Mouse (Mus musculus): ENCODE results near the gene Nfix. TPM values are rescaled to one million over a fixed set of nuclear protein-coding genes. Genes with fewer than 3 reads are reported as not detected.

Nfix gene
- polyA plus RNA-seq, 1 experiment from 2014 or later, result 3.7 TPM

GRCm38 (mm10) chr8:84658951-84659350 lies 141.2 kb downstream of the Nfix start:
- Histone ChIP-seq H3K4me1 (ENCODE audit: control insufficient read depth, insufficient read depth, low read length) (peaks cover 45% of the 10 kb centered on the region), H3K9ac (ENCODE audit: low read length) (no peak overlapping the region), H3K27me3 (ENCODE audit: control insufficient read depth, insufficient read depth, low read length) (no peaks in the 10 kb centered on the region), H3K9me3 (ENCODE audit: control insufficient read depth, low read length) (no peaks in the 10 kb centered on the region), H3K4me3 (ENCODE audit: low read depth, low read length) (no peak overlapping the region), H3K27ac (ENCODE audit: low read depth, low read length) (no peak overlapping the region), H3K36me3 (ENCODE audit: control insufficient read depth, insufficient read depth, low read length) (no peaks in the 10 kb centered on the region), H3K4me2 (ENCODE audit: low read depth) (no peak overlapping the region)
- DNase-seq (ENCODE audit: low spot score), result no peak
- ATAC-seq (ENCODE audit: insufficient read depth, low FRiP score, low TSS enrichment), result no peak
- 77% methylated on average over 1 of the region's 1 CpGs for WGBS

GRCm38 (mm10) chr8:84657680-84658079 lies 142.5 kb downstream of the Nfix start:
- Histone ChIP-seq H3K9me3 (ENCODE audit: control insufficient read depth, low read length) (no peaks in the 10 kb centered on the region), H3K27ac (ENCODE audit: low read depth, low read length) (no peak overlapping the region), H3K36me3 (ENCODE audit: control insufficient read depth, insufficient read depth, low read length) (no peaks in the 10 kb centered on the region), H3K4me3 (ENCODE audit: low read depth, low read length) (no peak overlapping the region), H3K4me1 (ENCODE audit: control insufficient read depth, insufficient read depth, low read length) (peaks cover 39% of the 10 kb centered on the region), H3K27me3 (ENCODE audit: control insufficient read depth, insufficient read depth, low read length) (no peaks in the 10 kb centered on the region), H3K4me2 (ENCODE audit: low read depth) (no peak overlapping the region), H3K9ac (ENCODE audit: low read length) (no peak overlapping the region)
- no peak for ATAC-seq (ENCODE audit: insufficient read depth, low FRiP score, low TSS enrichment)
- no peak for DNase-seq (ENCODE audit: low spot score)
- 48% methylated on average over 4 of the region's 4 CpGs for WGBS

- DNase-seq (ENCODE audit: low spot score), result no peak
- Histone ChIP-seq H3K4me2 (ENCODE audit: low read depth) (peak overlapping the region; percentile 61), H3K4me3 (ENCODE audit: low read depth, low read length) (peak overlapping the region; percentile 17), H3K4me1 (ENCODE audit: control insufficient read depth, insufficient read depth, low read length) (peaks cover 39% of the 10 kb centered on the region), H3K9ac (ENCODE audit: low read length) (peak overlapping the region; percentile 65), H3K9me3 (ENCODE audit: control insufficient read depth, low read length) (no peaks in the 10 kb centered on the region), H3K36me3 (ENCODE audit: control insufficient read depth, insufficient read depth, low read length) (no peaks in the 10 kb centered on the region), H3K27me3 (ENCODE audit: control insufficient read depth, insufficient read depth, low read length) (no peaks in the 10 kb centered on the region), H3K27ac (ENCODE audit: low read depth, low read length) (peak overlapping the region; percentile 94)
- ATAC-seq (ENCODE audit: insufficient read depth, low FRiP score, low TSS enrichment), result no peak
Observed at GRCm38 (mm10) chr8:84657203-84657602, 142.9 kb downstream of the Nfix start.

GRCm38 (mm10) chr8:84656641-84657126 lies 143.5 kb downstream of the Nfix start:
- no peaks in the 10 kb centered on the region for H3K27me3 ChIP-seq (ENCODE audit: control insufficient read depth, insufficient read depth, low read length)
- WGBS, result under 1% methylated on average over 23 of the region's 23 CpGs
- no peaks in the 10 kb centered on the region for H3K9me3 ChIP-seq (ENCODE audit: control insufficient read depth, low read length)
- H3K36me3 ChIP-seq (ENCODE audit: control insufficient read depth, insufficient read depth, low read length), result no peaks in the 10 kb centered on the region
- H3K27ac ChIP-seq (ENCODE audit: low read depth, low read length), result peak overlapping the region; percentile 94
- DNase-seq (ENCODE audit: low spot score), result peak; percentile 71
- peak overlapping the region; percentile 17 for H3K4me3 ChIP-seq (ENCODE audit: low read depth, low read length)
- peak overlapping the region; percentile 61 for H3K4me2 ChIP-seq (ENCODE audit: low read depth)
- peaks cover 39% of the 10 kb centered on the region for H3K4me1 ChIP-seq (ENCODE audit: control insufficient read depth, insufficient read depth, low read length)
- peak overlapping the region; percentile 65 for H3K9ac ChIP-seq (ENCODE audit: low read length)
- no peak for ATAC-seq (ENCODE audit: insufficient read depth, low FRiP score, low TSS enrichment)

- Histone ChIP-seq H3K36me3 (ENCODE audit: control insufficient read depth, insufficient read depth, low read length) (no peaks in the 10 kb centered on the region), H3K9ac (ENCODE audit: low read length) (peak overlapping the region; percentile 65), H3K27me3 (ENCODE audit: control insufficient read depth, insufficient read depth, low read length) (no peaks in the 10 kb centered on the region), H3K9me3 (ENCODE audit: control insufficient read depth, low read length) (no peaks in the 10 kb centered on the region), H3K4me1 (ENCODE audit: control insufficient read depth, insufficient read depth, low read length) (peaks cover 39% of the 10 kb centered on the region), H3K4me2 (ENCODE audit: low read depth) (peak overlapping the region; percentile 61), H3K4me3 (ENCODE audit: low read depth, low read length) (peak overlapping the region; percentile 17), H3K27ac (ENCODE audit: low read depth, low read length) (peak overlapping the region; percentile 94)
- peak; percentile 43 for ATAC-seq (ENCODE audit: insufficient read depth, low FRiP score, low TSS enrichment)
- 2% methylated on average over 10 of the region's 10 CpGs for WGBS
- DNase-seq (ENCODE audit: low spot score), result peak; percentile 86
Observed at GRCm38 (mm10) chr8:84656191-84656525, 144.0 kb downstream of the Nfix start.

GRCm38 (mm10) chr8:84655336-84656190 lies 144.6 kb downstream of the Nfix start:
- Histone ChIP-seq H3K9ac (ENCODE audit: low read length) (peak overlapping the region; percentile 65), H3K4me3 (ENCODE audit: low read depth, low read length) (peak overlapping the region; percentile 17), H3K9me3 (ENCODE audit: control insufficient read depth, low read length) (no peaks in the 10 kb centered on the region), H3K36me3 (ENCODE audit: control insufficient read depth, insufficient read depth, low read length) (no peaks in the 10 kb centered on the region), H3K4me2 (ENCODE audit: low read depth) (peak overlapping the region; percentile 61), H3K27me3 (ENCODE audit: control insufficient read depth, insufficient read depth, low read length) (no peaks in the 10 kb centered on the region), H3K27ac (ENCODE audit: low read depth, low read length) (peak overlapping the region; percentile 94), H3K4me1 (ENCODE audit: control insufficient read depth, insufficient read depth, low read length) (peaks cover 39% of the 10 kb centered on the region)
- DNase-seq (ENCODE audit: low spot score) (peak; percentile 84), ATAC-seq (ENCODE audit: insufficient read depth, low FRiP score, low TSS enrichment) (peak; percentile 52)
- 2% methylated on average over 14 of the region's 15 CpGs for WGBS

GRCm38 (mm10) chr8:84654597-84654996 lies 145.5 kb downstream of the Nfix start:
- H3K4me3 ChIP-seq (ENCODE audit: low read depth, low read length), result no peak overlapping the region

GRCm38 (mm10) chr8:84653092-84653631 lies 147.0 kb downstream of the Nfix start:
- Histone ChIP-seq H3K27ac (ENCODE audit: low read depth, low read length) (no peak overlapping the region), H3K9me3 (ENCODE audit: control insufficient read depth, low read length) (no peaks in the 10 kb centered on the region), H3K4me3 (ENCODE audit: low read depth, low read length) (no peak overlapping the region), H3K4me2 (ENCODE audit: low read depth) (no peak overlapping the region), H3K27me3 (ENCODE audit: control insufficient read depth, insufficient read depth, low read length) (no peaks in the 10 kb centered on the region), H3K9ac (ENCODE audit: low read length) (no peak overlapping the region), H3K4me1 (ENCODE audit: control insufficient read depth, insufficient read depth, low read length) (peaks cover 35% of the 10 kb centered on the region), H3K36me3 (ENCODE audit: control insufficient read depth, insufficient read depth, low read length) (no peaks in the 10 kb centered on the region)
- 36% methylated on average over 9 of the region's 9 CpGs for WGBS
- no peak for ATAC-seq (ENCODE audit: insufficient read depth, low FRiP score, low TSS enrichment)
- no peak for DNase-seq (ENCODE audit: low spot score)

More at GRCm38 (mm10) chr8:84654597-84654996, 145.5 kb downstream of the Nfix start:
- no peak overlapping the region; the same call in 1 of the 2 replicates for H3K4me2 ChIP-seq (ENCODE audit: low read depth)
- peak overlapping the region; percentile 94 for H3K27ac ChIP-seq (ENCODE audit: low read depth, low read length)
- no peak for DNase-seq (ENCODE audit: low spot score)
- peaks cover 37% of the 10 kb centered on the region for H3K4me1 ChIP-seq (ENCODE audit: control insufficient read depth, insufficient read depth, low read length)
- ATAC-seq (ENCODE audit: insufficient read depth, low FRiP score, low TSS enrichment), result no peak
- no peaks in the 10 kb centered on the region for H3K27me3 ChIP-seq (ENCODE audit: control insufficient read depth, insufficient read depth, low read length)
- no peak overlapping the region for H3K9ac ChIP-seq (ENCODE audit: low read length)
- H3K9me3 ChIP-seq (ENCODE audit: control insufficient read depth, low read length), result no peaks in the 10 kb centered on the region
- H3K36me3 ChIP-seq (ENCODE audit: control insufficient read depth, insufficient read depth, low read length), result no peaks in the 10 kb centered on the region
- WGBS, result 45% methylated on average over 4 of the region's 4 CpGs

Measured in neural tube, embryonic 11.5 days (tissue).